Mouse (Mus musculus) forelimb bud, embryonic 11.5 days (tissue): ENCODE measurements around the gene Phf10.
"Not testable (repeated sequence)": the region's sequence is repeated elsewhere in the genome, so short reads cannot be mapped to it uniquely, and the experiment has no call there.

Source experiments
- DNase-seq: peaks from one replicate; pipeline ENCODE4 v3.0.0-alpha.2; 2012; ENCODE audit warnings: low read depth, low spot score

The Phf10 gene

DNA sequence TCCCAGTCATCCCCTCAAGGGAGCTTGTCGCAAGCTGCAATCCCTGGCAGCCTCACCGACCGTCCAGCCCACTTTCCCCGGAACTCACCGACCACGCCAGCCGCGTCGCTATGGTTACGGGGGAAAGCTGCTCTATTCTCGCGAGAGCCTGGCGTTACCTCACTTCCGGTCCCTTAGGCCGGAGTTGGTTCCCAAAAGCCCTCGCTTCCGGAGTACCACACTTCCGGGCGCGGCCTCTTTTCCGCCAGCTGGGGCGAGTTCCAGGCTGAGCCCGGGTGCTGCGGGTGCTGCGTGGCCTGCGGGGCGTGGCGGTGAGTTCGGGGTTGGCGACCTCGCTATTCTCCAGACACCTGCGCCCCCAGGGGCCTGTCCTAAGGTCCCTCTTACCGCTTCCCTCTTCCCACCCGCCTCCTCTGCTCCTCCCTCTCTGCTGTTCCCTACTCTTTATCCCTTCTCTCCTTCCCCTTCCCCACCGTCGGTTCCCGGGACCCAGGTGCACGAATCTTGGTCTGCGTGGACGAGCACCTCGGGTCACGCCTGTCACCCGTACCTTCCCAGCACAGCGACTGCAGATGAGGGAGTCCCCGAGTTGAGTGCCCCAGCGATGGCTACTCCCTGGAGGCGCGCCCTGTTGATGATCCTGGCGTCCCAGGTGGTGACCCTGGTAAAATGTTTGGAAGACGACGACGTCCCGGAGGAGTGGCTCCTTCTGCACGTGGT, 17.9 kb downstream of the Phf10 start, which contains the start of the genes Wdr27 and 1600012H06Rik:
Gene Wdr27 (minus strand): TSS at position 150 of the 720 bp plus-strand sequence.
Gene 1600012H06Rik (plus strand): TSS at position 176 of the 720 bp plus-strand sequence.
- peak; percentile 99 for DNase-seq

DNA sequence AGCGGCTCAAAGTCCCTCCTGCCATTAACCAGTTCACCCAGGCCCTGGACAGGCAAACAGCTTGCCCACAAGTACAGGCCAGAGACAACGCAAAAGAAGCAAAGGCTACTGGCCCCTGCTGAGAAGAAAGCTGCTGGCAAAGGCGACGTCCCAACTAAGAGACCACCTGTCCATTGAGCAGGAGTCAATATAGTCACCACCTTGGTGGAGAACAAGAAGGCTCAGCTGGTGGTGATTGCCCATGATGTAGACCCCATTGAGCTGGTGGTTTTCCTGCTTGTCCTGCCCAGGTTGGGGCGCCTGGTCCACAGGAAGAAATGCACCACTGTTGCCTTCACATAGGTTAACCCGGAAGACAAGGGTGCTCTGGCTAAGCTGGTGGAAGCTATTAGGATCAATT, 18.9 kb downstream of the Phf10 start:
- DNase-seq, result not testable (repeated sequence)

DNA sequence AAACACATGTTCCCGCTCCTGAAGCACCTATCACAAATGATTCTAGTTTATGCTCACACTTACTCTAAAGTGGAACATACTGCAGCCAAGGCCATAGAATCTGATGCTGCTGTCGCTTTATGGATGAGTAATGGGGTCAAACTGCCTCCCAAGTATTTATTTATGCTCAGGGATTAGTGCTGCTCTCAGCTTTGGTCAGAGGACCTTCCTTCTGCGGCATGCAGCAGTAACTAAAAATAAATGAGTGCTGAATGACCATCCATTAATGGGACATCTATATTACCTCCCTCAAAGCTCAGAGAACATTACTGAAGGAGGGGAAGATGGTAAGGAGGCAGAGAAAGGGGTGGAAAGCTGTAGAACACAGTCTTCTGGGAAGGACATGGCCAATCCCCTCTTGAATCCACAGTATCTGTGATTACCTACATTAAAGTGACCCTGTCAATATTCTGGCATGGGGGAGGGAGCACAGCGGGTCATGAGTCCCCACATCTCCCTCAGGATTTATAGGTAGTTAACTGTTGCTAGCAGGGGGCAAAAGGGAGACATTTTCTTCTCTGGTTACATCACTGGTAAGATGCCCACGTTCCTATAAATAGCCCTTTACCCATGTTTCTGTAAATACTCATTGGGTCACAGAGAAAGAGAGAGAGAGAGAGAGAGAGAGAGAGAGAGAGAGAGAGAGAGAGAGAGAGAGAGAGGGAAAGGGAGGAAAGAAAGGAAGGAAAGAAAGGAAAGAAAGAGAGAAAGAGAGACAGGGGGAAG, 25.1 kb downstream of the Phf10 start:
- no peak for DNase-seq

DNA sequence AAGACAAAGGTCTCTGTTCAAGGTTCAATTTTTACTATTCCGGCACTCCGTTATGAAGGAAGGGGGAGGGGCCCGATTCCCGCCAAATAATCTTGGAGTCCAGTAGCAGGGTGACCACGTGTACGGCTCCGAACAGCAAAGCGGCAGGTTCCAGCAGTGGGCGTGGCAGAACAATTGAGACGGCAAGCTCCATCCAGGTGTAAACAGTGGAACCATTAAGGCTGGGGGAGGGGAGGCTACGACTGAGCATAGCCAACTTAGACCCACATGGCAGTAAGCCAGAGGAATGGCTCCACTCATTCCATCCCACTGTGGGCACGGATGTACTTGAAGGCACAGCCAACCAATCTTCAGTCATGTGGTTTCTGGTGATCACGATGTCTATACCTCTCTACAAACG, 25.8 kb downstream of the Phf10 start:
- not testable (repeated sequence) for DNase-seq

DNA sequence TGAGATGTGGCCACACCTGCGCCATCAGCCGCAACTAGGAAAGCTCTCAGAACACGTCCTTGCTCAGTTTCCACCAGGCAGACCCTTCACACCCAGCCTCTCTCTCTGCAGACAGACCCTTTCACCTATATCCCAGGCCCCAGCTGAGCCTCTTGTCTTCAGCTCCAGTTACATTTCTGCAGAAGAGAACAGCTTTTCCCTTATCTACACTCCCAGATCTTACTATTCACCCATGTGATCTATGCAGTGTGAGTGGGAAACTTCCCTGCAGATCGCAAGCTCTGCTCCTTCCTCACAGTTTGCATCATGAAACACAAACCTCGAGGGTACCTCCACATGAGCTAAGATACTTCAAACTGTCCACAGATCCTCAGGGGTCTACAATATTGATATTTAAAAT, 29.6 kb downstream of the Phf10 start:
- no peak for DNase-seq

DNA sequence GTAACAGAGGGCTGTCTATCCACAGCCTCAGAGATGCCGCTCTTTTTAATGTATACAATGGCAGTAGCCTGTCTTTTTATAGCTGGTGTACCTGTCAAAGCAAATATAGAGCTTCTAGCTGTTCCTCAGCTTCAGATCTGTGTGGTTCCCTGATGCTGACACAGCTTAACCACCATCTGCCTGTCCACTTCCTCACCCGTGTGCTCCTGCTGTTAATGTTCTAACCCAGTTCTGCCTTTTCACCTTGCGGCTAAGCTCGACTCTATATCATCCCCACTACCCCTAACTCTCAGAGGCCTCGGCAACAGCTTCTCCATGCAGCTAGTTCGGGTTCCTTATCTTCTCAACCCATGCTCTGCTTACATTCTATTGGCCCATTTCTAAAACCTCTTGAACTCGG, 30.4 kb downstream of the Phf10 start:
- DNase-seq, result no peak

DNA sequence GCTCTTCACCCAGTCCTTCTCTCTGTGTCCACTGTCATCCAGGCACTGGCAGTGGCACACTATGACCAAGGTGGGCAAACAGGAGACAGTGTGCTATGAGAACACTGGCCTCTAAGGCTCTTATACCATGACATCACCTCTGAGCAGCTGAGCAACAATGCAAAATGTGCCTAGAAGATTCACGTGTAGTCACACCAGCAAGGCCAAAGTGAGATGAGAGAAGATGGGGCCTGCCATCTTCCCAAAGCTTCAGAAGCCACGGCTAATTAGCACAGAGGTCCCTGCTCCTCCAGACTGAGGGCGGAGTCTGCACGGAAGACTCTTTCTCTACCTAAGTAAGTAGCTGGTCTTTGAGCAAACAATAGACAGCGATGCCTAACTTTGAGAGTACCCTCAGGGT, 32.4 kb downstream of the Phf10 start:
- no peak for DNase-seq

DNA sequence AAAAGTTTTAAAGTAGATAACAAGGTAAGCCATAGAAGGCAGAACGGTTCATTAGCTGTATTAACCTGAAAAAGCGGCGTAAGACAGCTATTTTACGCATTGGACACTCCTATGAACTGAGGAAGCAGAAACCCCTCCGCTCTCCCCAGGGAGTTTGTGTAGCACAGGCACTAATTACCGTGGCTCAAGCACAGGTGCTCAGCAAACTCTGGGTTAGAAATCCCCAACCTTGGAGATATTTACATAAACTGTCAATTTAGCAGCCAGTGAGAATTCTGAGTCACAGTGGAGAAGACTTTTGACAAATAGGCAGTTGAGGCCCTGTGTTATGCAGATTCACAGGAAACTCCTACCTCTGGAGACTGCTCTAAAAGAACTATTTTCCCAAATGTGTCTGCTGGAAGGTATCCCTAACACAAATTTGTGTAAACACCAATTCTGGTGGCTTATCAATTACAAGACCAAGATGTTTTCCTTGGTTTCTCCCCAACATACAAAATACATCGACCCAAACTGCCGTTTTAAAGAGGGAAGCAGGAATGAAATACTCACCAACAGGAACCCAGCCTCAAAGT, 33.3 kb downstream of the Phf10 start:
- no peak for DNase-seq

DNA sequence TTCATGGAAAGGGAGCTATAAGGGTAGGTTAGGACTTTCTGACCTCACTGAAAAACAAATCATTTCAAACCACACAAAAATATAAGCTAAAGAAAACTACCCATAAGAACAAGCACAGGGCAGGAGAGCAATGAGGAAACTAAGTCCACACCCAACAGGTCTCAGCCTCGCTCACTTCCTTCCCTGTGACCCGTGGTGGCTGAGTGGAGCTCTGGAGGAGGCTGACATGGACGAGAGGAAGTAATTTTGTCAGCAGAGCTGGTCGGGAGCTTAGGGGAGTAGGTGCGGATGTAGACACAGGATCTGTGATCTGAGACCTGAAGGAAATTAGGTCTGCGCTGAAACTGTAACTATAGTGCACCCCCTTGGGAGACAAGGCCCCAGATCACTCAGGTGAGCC, 39.5 kb downstream of the Phf10 start:
- no peak for DNase-seq

DNA sequence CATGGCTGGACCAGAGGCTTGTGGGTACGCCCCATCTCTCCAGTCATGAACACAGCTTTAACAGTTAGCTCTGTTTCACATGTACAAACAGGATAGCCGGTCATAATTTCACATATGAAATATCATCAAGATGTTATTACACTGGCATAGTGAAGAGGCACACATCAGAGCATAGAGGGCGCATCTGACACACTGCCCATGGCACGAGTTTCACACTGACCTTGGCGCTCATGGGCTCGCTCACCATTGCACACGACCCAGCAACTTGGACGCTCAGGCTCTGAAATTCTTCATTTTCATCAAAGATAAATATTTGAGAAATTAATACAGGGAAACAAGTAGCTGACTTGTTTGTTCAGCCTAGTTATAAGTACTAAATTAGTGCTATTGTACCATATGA, 43.2 kb downstream of the Phf10 start:
- no peak for DNase-seq

DNA sequence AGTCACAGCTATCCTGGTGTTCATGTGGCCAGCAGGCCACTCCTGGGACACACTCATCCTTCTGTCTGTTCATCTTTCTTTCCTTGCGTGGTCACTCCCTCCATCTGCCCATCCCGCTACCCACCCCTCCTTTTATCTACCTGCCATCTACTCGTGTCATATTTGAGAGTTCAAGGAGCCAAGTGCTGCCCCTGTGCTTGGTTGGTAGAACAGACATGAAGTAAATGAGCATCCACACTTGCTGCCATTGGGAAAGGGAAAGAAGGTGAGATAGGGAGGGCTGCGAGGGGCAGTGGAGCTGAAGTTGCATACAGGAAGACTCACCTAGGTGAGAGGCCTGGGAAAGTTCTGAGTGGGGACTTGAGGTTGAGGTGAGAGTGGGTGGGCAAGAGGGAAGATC, 46.7 kb downstream of the Phf10 start:
- no peak for DNase-seq

DNA sequence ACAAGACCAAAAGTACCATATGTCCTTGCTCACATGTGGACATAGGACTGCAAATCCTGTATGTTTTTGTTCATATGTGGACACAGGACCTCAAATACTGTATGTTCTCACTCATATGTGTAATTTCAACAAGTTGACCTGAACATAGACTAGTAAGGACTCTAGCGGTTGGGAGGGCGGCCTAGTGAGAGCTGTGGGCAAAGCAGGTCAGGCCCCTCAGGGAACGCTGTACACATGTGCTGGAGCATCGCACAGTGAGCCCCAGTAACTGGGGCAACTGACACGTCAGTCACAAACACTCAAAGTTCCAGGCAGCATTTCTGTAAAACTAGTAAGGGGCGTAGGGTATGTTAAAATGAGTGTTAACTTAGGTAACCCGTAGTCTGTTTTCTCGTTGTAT, 48.1 kb downstream of the Phf10 start:
- DNase-seq, result no peak

DNA sequence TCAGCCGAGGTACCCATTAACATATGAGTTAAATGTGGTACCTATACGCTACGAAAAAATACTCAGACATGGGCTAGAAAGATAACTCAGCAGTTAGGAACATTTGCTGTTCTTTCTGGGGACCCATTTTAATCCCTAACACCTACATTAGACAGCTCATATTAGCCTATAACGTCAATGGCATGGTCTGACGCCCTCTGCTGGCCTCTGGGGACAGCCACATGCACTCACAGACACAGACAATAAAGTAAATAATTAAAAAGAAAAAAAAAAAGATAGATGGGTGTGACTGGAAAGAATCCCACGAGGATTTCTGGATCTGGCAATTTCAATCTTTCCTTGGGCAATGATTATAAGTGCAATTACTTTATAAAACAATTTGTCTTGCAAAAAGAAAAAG, 48.7 kb downstream of the Phf10 start:
- no peak for DNase-seq

DNA sequence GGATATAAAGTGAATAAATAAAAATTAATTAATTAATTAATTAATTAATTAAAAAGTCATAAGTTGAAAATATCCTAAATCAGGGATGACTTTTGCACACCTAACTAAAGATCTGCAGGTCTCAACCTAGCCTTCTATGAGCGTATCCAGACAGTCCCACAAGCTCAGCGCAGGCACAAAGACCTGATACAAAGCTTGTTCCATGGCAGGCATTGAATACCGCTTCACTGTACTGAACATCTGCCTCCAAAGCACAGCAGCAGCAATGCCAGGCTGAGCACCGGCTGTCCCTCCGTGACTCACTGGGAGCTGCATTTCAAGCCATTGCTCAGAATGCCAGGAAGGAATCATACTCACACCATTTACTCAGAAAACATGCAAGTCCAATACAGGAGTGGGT, 50.3 kb downstream of the Phf10 start:
- no peak for DNase-seq

DNA sequence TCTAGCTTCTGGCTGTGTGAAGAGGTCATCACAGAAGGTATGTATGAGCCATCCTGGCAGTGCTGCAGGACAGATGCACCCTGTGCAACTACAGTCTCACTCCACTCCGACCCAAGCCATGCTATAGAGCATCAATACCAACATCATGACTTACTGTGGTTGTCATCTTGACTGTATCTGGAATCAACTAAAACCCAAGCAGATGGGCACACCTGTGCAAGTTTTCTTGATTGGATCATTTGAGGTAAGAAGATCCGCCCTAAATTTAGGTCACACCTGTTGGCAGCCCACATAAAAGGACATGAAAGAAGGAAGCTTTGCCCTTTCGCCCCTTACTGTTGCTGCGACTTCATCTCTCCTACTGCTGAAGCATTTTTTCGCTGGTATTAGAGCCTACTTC, 51.7 kb downstream of the Phf10 start:
- DNase-seq, result no peak

DNA sequence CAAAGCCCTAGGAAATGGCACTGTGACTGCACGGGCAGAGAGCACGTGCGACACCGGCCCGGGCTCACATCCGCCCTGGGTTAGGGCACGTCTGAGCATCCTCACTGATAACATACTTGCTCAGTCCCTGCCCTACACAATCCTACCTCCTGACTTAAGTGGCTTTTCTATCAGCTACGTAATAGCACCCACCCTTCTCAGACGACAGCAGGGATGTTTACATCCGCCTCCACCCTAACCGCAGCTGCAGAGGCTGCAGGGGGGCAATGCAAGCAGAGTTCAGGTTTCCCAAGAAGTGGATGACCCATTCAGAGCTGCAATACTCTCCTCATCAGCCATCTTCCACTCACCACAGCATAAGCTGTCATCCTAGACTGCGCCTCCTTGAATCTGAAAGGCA, 53.9 kb downstream of the Phf10 start:
- DNase-seq, result no peak

DNA sequence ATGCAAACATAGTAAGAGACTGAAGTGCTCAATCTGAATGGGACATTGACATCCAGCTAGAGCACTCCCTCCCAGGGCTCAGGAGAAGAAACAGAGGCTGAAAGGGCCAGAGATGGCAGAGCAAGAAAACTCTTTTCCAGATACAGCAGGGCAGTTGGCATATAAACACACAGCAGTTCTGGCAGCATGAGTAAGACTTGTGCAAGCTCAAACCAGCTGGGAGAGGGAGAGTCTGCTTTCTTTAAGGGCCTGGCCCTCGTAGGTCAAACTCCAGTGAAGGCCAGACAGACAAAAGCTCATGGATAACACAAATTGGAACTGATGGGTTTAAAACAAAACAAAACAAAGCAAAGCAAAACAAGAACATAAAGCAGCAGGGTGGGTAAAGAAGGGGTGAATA, 54.5 kb downstream of the Phf10 start:
- DNase-seq, result no peak

DNA sequence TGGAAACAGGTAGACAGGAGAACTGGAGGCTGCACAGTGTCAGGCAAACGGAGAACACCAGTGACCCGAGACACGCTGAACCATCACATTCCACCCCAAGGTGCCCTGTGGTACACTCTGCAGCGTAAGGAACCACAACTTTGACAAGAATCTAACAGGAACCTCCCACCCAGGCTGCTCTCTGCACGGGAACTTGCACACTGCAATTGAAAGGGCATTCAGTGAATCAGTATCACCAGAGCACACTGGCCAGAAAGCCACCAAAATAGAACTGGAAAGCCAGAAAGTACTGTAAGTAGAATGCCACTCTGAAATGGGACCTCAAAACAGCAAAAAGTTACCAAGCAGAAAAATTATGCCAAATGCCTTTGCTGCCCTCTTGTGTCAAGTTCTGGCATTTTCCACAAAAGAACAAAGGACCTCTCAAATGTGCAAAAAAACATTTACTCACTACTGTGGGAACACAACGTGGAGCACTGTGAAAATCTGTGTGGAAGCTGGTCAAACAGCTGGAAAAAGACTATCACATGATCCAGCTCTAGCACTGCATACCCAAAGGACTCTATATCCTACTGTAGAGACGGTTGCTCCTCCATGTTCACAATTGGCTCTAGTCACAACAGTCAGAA, 56.3 kb downstream of the Phf10 start:
- peak; percentile 87 for DNase-seq

DNA sequence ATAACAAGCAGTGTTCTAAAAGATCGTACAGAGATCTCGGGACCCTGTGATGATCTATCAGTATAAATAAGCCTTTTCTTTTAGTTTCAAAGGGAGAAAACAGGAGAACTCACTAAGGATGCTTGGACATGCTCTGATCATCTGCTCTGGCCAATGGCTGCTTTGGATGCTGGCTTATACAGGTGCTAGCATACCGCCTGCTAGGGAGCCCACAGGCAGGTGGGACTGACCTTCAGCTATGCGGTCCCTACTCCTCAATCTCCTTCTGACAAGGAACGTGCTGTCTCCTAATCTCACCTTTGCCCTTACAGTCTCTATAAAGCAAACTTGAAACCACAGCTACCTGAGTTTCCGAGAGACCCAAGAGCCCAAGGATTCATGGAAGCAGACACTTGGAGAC, 56.9 kb downstream of the Phf10 start:
- no peak for DNase-seq

DNA sequence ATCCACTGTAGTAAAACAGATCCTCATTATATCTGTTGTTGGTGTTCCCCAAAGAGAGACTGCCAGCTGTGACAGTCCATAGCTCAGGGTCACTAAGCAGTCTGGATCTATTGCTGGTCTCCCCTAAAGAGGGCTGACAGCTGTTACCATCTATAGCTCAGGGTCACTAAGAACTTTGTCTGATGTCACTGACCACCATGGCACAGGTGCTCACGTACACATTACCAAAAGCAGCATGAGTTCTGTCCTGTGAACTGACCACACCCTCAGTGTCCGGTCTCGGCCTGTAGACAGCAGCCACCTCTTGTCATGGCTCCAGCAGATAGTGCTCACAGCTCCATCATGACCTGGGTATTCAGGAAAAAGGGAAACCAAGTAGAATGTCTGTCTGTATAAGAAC, 57.9 kb downstream of the Phf10 start:
- DNase-seq, result no peak

DNA sequence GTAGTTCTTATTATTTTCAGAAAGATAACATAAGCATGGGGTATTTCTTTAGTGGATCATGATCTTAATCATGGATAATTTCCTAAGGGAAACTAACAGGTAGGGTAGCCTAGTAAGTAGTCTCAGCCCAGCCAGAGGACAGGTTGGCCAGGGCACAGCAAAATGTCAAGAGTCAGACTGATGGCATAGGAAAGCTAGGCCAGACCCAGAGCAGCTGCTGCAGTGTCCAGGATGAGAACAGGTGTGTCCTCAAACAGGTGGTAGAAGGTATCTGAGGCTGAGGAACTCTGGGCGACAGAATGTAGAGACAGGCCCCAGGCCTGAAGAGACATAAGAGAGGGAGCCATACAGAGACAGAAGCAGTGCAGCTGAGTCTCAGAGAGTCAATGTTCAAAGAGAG, 62.1 kb downstream of the Phf10 start:
- DNase-seq, result no peak

DNA sequence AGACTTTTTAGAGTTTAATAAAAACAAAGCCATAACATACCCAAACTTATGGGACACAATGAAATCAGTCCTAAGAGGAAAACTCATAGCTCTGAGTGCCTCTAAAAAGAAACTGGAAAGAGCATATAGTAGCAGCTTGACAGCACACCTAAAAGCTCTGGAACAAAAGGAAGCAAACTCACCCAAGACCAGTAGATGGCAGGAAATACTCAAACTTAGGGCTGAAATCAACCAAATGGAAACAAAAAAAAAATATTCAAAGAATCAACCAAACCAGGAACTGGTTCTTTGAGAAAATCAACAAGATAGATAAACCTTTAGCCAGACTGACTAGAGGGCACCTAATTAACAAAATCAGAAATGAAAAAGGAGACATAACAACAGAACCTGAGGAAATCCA, 66.0 kb downstream of the Phf10 start:
- DNase-seq, result not testable (repeated sequence)
